ENCODE assay signal across 8 mouse cellular contexts in the genomic region with DNA sequence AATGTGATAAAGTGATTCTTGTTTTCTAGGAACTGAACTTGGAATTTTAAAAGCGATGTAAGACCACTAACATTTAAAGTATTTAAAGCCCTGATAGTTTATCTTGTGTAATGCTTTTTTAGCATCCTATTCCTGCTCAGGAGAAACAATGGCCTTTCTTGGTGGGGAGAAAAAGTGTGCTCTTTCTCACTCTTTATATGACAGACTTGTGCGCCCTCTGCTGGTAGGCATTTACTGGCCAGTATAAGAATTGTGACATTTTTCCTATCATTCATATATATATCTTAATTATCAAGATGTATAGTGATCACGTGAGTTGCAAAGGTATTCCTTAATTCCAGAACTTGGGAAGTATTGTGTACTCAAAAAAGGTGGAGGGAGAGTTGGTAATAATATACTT.
DNase-seq lines count a peak whose midpoint lies in the region; ATAC-seq and TF ChIP-seq lines count a peak whose summit lies in the region.

No protein-coding gene starts in this region.

- TF ChIP-seq CTCF in lung, adult 2 months (IDR thresholded peaks at IDR 0.05; ENCODE audit: insufficient read depth, low read length) = peak; percentile 32; the same call in 1 of the 2 replicates

- no peaks in the 10 kb centered on the region for H3K4me1 ChIP-seq in lung, adult 2 months (ENCODE audit: control insufficient read depth, insufficient read depth, low read length)

- no peak overlapping the region for H3K4me3 ChIP-seq in lung, adult 2 months (replicated peaks; ENCODE audit: extremely low read depth, low read depth, low read length)

- 45% methylated on average over 3 of the region's 3 CpGs for WGBS in lung, adult 2 months

- no peak for TF ChIP-seq POLR2A in lung, adult 2 months (IDR thresholded peaks at IDR 0.05; ENCODE audit: borderline replicate concordance, extremely low read depth, low read depth, low read length)

- 0 out of 2 replicates have a peak, but pooled peaks have one; percentile 56 for ATAC-seq in erythroblast, adult 5-6 weeks (replicated peaks; ENCODE audit: low FRiP score, poor library complexity, severe bottlenecking)

- DNase-seq in gastrocnemius, adult 18-20 months (ENCODE audit: low spot score) = peak; percentile 66
- DNase-seq in gastrocnemius, postnatal 25 days = no peak
- peak; percentile 84 for DNase-seq in CD4-positive, CD25-positive, alpha-beta regulatory T cell, adult 2 months (ENCODE audit: low read depth, low spot score)
- DNase-seq in brain, embryonic 18.5 days (ENCODE audit: low read depth, low spot score) = peak; percentile 18
- DNase-seq in kidney, adult 9 months = peak; percentile 68
- peak; percentile 63 for DNase-seq in lung, adult 2 months
- DNase-seq in right cerebral cortex, postnatal 14 days = peak; percentile 83
